Mouse (Mus musculus) kidney, postnatal 14 days (tissue): ENCODE measurements at regions not wholly inside any gene's neighbourhood (a gene's known extent, or its start where the extent isn't known, plus 50 kb on each side); places are given as distances from the start of the nearest gene placed in this dataset.

ENCODE experiments used
- DNase-seq: peaks from one replicate; pipeline ENCODE4 v3.0.0; 2022; ENCODE audit warnings: mixed read lengths

DNA sequence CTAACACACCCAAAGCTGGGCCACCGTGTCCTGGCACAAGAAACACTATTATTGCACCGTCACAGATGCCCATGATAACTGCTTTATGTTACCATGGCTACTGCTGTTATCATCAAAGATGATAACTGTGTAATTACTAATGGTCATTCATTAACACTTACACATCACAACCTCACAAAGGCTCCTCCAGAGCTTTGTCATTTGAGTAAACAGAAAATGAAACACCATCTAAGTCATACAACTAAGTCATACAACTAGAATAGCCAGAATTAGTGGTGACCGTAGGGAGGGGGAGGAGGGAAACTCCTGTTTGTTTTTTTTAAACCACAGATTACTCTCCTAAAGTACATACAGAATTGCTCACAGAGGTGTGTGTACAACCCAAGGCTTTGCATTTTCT, 111.4 kb upstream of the Ofcc1 start:
- DNase-seq = no peak

GRCm38 (mm10) chr13:40469162-40469561, 107.9 kb upstream of the Ofcc1 start:
- DNase-seq = no peak

GRCm38 (mm10) chr13:40453360-40453759, 92.1 kb upstream of the Ofcc1 start:
- no peak for DNase-seq

DNA sequence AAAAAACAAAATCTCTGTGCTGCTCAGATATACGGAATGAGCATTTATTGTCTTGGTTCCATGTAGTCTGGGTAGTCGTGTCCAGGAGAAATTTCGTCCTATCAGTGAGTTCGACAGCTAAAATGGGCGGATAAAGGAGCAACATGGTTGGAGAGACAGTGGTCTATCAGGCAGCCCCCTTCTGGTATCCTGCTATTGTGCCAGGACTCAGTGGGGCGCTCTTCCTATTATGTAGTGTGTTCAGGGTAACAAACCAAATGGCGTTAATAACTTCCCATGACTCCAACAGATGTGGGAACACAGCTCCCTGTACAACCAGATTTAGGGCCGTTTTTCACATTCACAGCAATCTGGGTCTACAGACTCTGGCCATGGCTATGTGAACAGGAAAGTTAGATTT, 68.6 kb upstream of the Ofcc1 start:
- no peak for DNase-seq

DNA sequence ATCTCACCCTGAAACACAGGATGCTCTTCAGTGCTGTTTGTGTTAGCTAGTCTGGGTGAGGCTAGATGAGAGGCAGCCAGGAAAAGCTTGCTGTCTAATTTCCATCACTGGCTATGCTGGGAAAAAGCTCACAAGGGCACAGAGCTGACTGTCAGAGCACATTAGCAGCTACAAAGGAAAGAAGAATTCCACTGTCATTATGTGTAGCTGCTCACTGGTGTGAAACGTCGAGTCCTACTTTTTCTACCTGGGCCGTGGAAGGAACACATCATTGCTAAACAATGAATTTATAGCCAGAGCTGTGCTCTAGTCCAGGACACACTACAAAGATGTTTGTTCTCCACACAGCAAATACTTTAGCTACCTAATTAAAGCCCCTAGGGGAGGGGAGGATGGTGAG, 61.8 kb upstream of the Ofcc1 start:
- DNase-seq = no peak

GRCm38 (mm10) chr13:40417856-40418255, 56.6 kb upstream of the Ofcc1 start:
- no peak for DNase-seq

- DNase-seq = no peak
These were observed 51.8 kb upstream of the Ofcc1 start for GRCm38 (mm10) chr13:40413074-40413473.
